Mouse (Mus musculus) ovary, postnatal 14 days (tissue): ENCODE data around the gene Vps45.

Source experiments
- DNase-seq: peaks from one replicate; pipeline ENCODE4 v3.0.0; 2022; ENCODE audit warnings: low spot score

The Vps45 gene

DNA sequence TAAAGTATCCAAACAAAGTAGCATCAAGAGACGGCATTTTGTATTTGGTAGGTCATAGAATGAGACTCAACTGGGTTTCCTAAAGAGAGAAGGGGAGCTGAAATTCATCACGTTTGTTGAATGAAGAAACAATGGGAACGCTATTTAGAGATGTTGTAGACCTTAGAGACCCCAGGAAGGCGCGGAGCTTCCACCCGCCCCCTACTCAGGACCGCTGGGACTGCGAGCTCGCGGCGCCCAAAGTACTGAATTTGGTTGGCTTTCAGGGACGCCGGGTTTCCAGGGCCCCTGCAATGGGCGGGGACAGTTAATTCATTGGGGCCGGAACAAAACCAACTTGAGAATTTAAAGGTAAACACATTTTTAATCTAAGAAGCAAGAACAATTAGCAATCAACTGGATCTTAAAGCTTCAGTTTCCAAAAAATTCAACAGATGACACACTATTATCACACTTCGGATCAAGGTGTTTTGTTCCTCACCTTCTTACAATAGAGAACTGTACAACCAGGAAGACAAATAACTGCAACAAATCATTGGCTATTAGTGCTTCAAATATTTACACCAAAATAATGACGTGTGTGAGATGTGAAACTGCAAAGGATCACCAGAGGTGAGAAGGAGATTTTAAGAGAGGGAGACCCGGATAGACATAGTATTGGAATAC, at the start of gene Vps45:
Gene Vps45 (minus strand): TSS at position 236 of the 666 bp plus-strand sequence.
- DNase-seq = peak; percentile 55

DNA sequence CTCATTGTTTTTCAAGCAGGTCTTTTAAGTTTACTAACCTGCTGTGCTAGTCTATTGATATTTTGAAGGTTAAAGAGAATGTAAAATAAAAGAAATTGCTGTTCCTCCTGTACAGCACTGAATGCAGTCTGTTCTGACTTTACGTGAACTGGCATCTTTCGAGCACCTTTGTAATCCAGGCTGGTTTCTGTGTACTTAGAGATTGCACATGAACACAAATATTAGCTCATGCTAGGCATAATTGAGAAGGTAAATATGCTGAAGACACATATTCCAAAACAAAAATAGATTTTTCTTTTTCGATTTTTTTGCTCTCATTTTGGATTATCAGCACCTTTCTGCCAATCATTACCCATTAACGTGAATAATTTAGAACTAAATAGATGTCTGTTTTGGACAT, 47.9 kb upstream of the Vps45 start:
- DNase-seq = no peak

GRCm38 (mm10) chr3:96105232-96105747, 47.0 kb upstream of the Vps45 start:
- no peak for DNase-seq

GRCm38 (mm10) chr3:96104261-96105065, 46.2 kb upstream of the Vps45 start, which contains the start of gene Otud7b:
Gene Otud7b, plus strand, starts transcription at chr3:96104527.
- peak; percentile 73 for DNase-seq

DNA sequence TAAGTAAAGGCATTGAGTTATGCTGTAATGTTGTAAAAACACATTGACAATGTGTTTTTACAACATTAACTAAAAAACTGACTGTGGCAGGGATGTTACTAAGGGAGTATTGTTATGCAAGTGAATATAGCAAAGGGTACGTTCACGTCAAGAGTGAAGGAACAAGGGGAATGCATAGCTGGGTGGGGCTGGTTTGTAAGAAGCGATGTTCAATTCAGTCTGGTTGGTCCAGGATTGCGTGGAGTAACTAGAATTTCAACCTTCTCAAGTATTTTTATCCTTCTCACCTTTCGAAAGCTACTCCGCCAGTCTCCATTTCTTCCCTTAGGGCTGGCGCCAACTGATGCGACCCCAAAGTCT, 45.6 kb upstream of the Vps45 start:
- DNase-seq = no peak

- DNase-seq = no peak
Measured at GRCm38 (mm10) chr3:96102100-96102872, 44.0 kb upstream of the Vps45 start.

DNA sequence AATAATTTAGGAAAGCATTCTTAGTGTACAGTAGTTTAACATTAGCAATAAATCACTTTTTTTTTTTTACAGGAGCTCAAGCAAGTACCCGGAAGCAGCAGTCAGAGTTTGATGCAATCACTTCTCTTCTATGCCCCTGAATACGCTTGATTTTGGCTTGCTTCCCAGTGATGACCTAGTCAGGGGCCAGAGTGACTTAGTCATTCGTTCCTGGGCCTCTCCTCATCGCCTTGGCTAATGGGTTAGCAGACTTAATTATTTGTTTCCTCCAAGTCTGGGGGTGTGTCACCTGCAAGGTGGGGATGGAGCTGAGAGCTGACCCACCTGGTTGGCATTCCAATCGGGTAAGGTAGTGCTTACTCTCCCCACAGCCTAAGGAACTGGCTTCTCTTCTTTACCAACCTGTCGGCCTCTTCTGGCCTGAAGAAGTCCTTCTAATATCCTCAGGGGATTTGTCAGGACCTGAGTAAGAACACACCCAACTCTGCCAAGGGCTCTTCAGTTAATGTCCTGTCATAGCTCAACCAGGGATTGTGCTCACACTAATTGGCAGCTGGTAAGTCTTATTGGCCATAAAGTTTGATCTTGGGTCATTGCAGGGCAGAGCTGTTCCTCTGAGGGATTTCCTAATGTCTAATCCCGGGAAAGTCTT, 40.5 kb upstream of the Vps45 start:
- peak; percentile 20 for DNase-seq

DNA sequence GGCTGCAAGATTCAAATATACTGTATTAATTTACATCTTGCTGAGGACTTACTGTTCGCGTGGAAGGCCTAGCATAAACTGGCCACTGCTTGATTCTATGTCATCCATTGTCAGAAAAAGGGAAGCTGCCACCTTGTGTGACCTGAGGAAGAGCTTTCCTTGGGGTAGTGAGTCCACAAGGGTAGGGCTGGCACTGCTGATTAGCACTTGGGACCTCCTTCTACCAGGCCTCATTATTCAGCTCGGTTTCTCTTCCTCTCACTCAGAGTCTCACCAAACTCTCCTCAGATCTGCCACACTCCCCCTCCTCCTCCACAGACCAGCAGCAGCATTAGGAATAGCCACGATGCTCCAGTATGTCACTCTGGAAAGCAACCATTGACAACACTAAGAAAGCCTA, 39.9 kb upstream of the Vps45 start:
- DNase-seq = no peak

DNA sequence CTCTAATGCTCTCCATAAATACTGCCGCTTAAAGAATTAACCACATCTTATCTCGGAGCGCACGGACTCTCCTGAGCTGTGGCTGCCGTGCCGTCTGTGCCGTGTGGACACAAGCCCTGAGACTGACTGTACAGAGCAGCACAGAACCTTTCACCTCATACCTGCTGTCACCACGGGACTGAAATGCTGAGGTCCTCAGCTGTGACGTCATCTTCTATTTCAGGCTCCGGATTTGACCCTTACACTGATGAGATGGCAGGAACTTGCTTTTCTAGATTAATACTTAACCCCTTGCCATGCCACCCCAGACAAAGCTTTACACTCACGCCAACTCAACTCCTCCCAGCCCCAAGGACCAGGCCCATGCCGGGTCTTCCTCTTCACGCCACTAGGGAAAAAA, 35.9 kb upstream of the Vps45 start:
- no peak for DNase-seq

- DNase-seq = no peak
Measured at GRCm38 (mm10) chr3:96093509-96093908, 35.2 kb upstream of the Vps45 start.

DNA sequence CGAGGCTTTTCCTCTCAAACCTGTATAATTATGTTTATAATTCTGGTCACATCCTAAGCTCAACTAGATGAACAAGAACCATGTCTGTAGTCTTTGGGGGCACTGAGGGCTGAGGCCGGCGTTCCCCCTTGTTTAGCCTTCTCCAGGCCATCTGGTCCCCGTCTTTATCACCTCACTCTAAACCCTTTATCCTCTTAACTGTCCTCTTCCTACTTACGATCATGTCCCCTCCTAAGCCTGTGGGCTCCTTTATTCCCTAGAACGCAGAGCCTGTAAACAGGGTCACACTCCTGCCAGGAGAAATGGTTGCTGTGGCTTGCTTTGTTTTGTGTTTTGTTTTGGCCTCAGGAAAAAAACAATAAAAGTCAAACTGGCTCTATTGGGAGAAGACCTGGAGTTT, 33.7 kb upstream of the Vps45 start:
- DNase-seq = no peak

DNA sequence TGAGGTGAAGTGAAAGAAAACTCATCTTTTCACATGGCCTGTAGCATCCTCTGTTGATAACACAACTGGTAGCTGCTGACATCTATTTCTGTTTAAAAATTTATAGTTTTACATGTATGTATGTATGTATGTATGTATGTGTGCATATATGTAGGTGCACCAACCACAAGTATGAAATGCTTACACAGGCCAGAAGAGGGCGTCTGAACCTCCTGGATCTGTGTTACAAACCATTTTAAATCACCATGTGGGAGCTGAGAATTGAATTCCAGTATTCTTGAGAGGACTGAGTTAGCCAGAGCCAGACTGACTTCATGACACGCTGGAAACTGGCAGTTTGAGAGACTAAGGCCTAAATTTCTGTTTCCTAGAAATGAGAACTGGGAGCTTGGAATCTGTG, 32.9 kb upstream of the Vps45 start:
- DNase-seq = no peak

GRCm38 (mm10) chr3:96089882-96090489, 31.7 kb upstream of the Vps45 start:
- no peak for DNase-seq

DNA sequence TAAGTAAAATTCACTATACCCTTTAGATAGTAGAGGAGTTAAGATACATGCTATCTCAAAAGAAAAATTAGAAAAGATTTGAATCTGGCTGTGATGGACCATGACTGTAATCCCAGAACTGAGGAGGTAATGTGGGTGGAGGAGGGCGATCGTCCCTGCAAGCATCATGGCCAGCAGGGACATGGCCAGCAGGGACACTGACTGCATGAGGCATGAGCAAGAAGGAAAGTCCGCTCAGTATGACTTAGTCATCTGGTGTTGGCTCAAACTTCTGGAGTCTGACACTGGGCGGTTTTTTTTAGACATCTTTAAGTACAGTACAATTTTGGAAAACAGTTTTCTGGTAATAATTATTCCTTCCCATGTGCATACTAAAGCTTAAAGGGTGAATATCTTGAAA, 29.5 kb upstream of the Vps45 start:
- DNase-seq = no peak

DNA sequence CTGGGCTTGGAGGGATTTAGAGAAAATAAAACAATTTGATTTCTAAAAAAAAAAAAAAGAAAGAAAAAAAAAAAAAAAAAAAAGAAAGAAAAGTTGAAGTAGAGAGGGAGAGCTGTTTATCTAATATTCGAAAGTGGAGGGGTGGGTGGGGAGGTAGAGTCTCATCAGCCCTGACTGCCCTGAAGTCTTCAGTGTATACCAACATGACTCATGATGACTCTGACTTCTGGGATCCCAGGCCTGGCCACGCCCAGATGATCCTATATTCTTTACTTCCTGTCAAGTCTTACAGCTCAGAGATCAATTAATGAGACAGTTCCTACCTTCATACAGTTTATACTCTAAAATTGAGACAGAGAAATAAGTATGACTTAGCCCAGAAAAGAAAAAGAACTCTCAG, 29.0 kb upstream of the Vps45 start:
- no peak for DNase-seq

DNA sequence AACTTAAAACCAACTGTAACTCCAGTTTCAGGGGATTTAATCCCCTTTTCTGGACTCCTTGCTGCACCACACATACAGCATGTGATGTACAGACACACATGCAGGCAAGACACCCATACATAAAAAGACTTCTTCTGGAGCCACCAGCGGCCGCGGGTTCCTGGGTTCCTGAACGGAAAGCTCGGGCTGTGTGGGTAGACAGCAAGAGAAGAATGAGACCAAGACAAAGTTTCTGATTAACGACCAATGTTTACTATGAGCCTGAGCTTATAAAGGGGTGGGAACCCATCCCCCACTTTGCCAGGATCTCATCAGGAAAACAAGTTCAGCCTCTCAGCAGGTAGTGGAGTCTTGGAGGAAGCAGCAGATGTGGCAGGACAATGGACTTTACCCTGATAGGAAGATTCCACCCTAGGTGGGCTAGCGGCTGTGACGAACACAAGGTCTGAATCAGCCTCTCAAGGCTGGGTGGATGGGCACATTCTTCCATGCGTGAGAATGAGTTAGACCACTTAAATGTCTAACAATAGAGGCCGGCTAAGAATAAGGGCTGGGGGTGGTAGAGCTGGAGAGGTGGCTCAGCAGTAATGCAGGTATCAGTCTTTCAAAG, 26.0 kb upstream of the Vps45 start:
- no peak for DNase-seq

DNA sequence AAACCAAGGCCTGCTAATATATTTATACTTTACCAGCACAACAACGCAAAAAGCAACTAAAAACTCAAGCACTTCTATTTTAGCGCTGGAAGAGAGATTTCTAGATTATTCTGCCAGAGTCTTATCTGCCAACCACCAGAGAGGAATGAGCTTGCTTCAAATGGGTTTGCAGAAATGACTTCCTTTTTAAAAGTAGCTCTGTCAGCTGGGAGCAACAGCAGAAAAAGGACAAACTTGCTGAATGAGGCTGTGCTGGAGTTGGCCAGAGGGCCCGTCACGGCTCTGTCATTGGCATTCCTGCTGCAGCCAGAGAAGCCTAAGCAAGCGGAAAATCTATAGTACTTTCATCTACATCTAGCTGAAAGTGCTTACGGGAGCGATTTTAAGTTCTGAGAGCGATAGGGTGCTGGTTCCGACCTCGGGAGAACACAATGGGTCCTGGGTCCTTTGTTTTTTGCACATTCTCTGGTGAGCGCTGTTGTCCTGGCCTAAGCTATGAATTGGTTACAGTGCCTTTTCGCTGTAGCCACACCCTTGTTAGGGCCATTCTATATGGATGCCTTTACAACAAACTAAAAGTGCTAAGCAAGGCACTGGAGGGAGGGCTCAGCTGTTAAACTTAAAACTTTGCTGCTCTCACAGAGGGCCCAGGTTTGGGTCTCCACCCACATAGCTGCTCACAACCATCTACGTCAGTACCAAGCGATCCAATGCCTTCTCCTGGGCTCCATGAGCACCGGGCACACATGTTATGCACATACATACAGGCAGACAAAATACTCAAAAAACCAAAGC, 24.6 kb upstream of the Vps45 start:
- no peak for DNase-seq

DNA sequence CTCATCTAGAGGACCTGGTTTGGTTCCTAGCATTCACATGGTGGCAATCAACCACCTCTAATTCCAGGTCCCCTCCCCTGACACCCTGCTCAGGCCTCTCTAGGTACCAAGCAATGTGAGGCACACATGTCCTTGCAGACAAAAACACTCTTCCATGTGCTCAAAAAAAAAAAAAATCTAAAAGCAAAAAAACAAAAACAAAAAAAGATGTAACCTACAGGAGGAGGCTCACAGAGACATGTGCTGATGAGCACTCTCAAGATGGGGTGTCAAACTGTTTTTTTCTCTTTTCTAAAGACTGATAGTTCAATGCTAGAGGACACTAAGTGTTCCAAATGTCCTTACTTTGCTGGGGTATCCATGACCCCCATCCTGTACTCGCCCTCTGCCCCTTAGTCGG, 23.8 kb upstream of the Vps45 start:
- no peak for DNase-seq

DNA sequence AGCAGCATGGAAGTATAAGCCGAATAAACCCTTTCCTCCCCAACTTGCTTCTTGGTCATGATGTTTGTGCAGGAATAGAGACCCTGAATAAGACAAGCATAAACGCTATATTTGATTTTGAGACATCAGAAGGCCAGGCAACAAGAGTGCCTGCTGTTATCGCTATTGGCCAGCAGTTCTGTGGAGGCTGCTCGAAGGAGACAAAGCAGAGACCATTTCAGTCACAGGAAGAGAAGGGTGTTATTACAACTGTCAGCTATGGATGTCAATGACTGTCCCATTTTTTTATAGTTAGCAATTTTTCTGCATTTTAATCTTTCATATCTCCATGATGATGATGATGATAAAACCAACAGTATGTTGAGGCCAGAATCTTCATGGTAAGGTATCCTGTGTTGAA, 23.4 kb upstream of the Vps45 start:
- no peak for DNase-seq

- no peak for DNase-seq
Measured at GRCm38 (mm10) chr3:96081006-96081405, 22.7 kb upstream of the Vps45 start.
